Mouse (Mus musculus) MEL (cell line): ENCODE measurements around the gene Gsc. TPM values are rescaled to one million over a fixed set of nuclear protein-coding genes. Genes with fewer than 3 reads are reported as not detected.

Source experiments
- DNase-seq: peaks from one replicate; pipeline ENCODE4 v3.0.0; 2011; ENCODE audit warnings: low read depth, low spot score
- H3K27ac ChIP-seq: 2 replicates; pipeline ENCODE4 v1.5.1; 2012; ENCODE audit warnings: low read depth, mild to moderate bottlenecking, control low read depth, low read length, moderate library complexity; ENCODE audit not compliant: control insufficient read depth
- H3K27me3 ChIP-seq, 2 experiments: fragments of 150-350 bp in 1 of 2; sonication (generic) in 1 of 2; 2 replicates each; pipeline ENCODE4 v1.6.1; 2012; ENCODE audit warnings: low read length in 2 of 2, mild to moderate bottlenecking in 2 of 2, improper control_type of control experiment in 1 of 2, moderate library complexity in 1 of 2; ENCODE audit not compliant: insufficient read depth in 2 of 2, control insufficient read depth in 1 of 2
- H3K36me3 ChIP-seq, 2 experiments: 2 replicates each; pipeline ENCODE4 v1.6.1; 2012 to 2014; ENCODE audit warnings: low read length in 2 of 2, improper control_type of control experiment in 1 of 2, inconsistent platforms in 1 of 2, mild to moderate bottlenecking in 1 of 2; ENCODE audit not compliant: insufficient read depth in 2 of 2, control insufficient read depth in 1 of 2
- H3K4me1 ChIP-seq, 2 experiments: fragments of 150-350 bp in 1 of 2; sonication (generic) in 1 of 2; 2 replicates each; pipeline ENCODE4 v1.6.1; 2012; ENCODE audit warnings: low read length in 2 of 2, improper control_type of control experiment in 1 of 2, mild to moderate bottlenecking in 1 of 2; ENCODE audit not compliant: insufficient read depth in 2 of 2, control insufficient read depth in 1 of 2
- H3K4me3 ChIP-seq, 2 experiments: fragments of 150-350 bp in 1 of 2; sonication (generic) in 1 of 2; 2 replicates each; pipeline ENCODE4 v1.5.1; 2012; ENCODE audit warnings: low read depth in 2 of 2, low read length in 2 of 2, mild to moderate bottlenecking in 2 of 2, moderate library complexity in 2 of 2, control low read depth in 1 of 2, improper control_type of control experiment in 1 of 2; ENCODE audit not compliant: control insufficient read depth in 1 of 2, insufficient read depth in 1 of 2
- H3K79me2 ChIP-seq: 2 replicates; pipeline ENCODE4 v1.6.1; 2012; ENCODE audit warnings: mild to moderate bottlenecking, low read length, moderate library complexity; ENCODE audit not compliant: control insufficient read depth, poor library complexity, insufficient read depth
- H3K9ac ChIP-seq: 2 replicates; pipeline ENCODE4 v1.6.1; 2012; ENCODE audit warnings: low read depth, mild to moderate bottlenecking, control low read depth, low read length, moderate library complexity; ENCODE audit not compliant: control insufficient read depth, poor library complexity, severe bottlenecking
- H3K9me3 ChIP-seq: fragments of 150-350 bp; sonication (generic); replicated peaks from 2 replicates; pipeline ENCODE4 v1.6.1; 2012; ENCODE audit warnings: mild to moderate bottlenecking, low read length, improper control_type of control experiment, moderate library complexity; ENCODE audit not compliant: insufficient read depth
- CTCF ChIP-seq, 3 experiments: IDR thresholded peaks in 2 of 3; conservative IDR thresholded peaks in 1 of 3; 2 replicates each; pipeline ENCODE4 v1.5.1; 2011 to 2012; ENCODE audit warnings: low read length in 3 of 3, low read depth in 2 of 3, mild to moderate bottlenecking in 2 of 3, improper control_type of control experiment in 1 of 3, inconsistent platforms in 1 of 3, mixed read lengths in 1 of 3, moderate library complexity in 1 of 3; ENCODE audit not compliant: control insufficient read depth in 1 of 3, insufficient read depth in 1 of 3, poor library complexity in 1 of 3, severe bottlenecking in 1 of 3
- ETS1 ChIP-seq: IDR thresholded peaks from 2 replicates; pipeline ENCODE4 v1.6.1; 2012; ENCODE audit warnings: low read depth, mild to moderate bottlenecking, inconsistent platforms, low read length, improper control_type of control experiment, moderate library complexity
- GABPA ChIP-seq: IDR thresholded peaks from 2 replicates; pipeline ENCODE4 v1.6.1; 2012; ENCODE audit warnings: low read depth, mild to moderate bottlenecking, inconsistent platforms, low read length, improper control_type of control experiment, moderate library complexity
- GATA1 ChIP-seq: IDR thresholded peaks from 2 replicates; pipeline ENCODE4 v1.6.1; 2011; ENCODE audit warnings: low read depth, low read length, improper control_type of control experiment
- JUND ChIP-seq: IDR thresholded peaks from 2 replicates; pipeline ENCODE4 v1.6.1; 2011; ENCODE audit warnings: low read depth, mild to moderate bottlenecking, improper control_type of control experiment, low read length
- KAT2A ChIP-seq: conservative IDR thresholded peaks from 2 replicates; pipeline ENCODE4 v1.6.1; 2012; ENCODE audit warnings: low read depth, low read length, improper control_type of control experiment, inconsistent platforms
- MAFK ChIP-seq: IDR thresholded peaks from 2 replicates; pipeline ENCODE4 v1.6.1; 2011; ENCODE audit warnings: low read depth, mild to moderate bottlenecking, low read length, improper control_type of control experiment, borderline replicate concordance
- MAZ ChIP-seq: IDR thresholded peaks from 2 replicates; pipeline ENCODE4 v1.6.1; 2012; ENCODE audit warnings: low read depth, mild to moderate bottlenecking, inconsistent platforms, low read length, improper control_type of control experiment
- MYC ChIP-seq: IDR thresholded peaks from 2 replicates; pipeline ENCODE4 v1.6.1; 2011; ENCODE audit warnings: low read depth, mild to moderate bottlenecking, low read length, improper control_type of control experiment, moderate library complexity
- POLR2A ChIP-seq, 2 experiments: IDR thresholded peaks; 2 replicates each; pipeline ENCODE4 v1.6.1; 2011 to 2012; ENCODE audit warnings: low read length in 2 of 2, mild to moderate bottlenecking in 2 of 2, control low read depth in 1 of 2, improper control_type of control experiment in 1 of 2, low read depth in 1 of 2, moderate library complexity in 1 of 2; ENCODE audit not compliant: control insufficient read depth in 1 of 2, insufficient read depth in 1 of 2, poor library complexity in 1 of 2
- POLR2AphosphoS2 ChIP-seq: IDR thresholded peaks from 2 replicates; pipeline ENCODE4 v1.6.1; 2011; ENCODE audit warnings: low read length, improper control_type of control experiment
- RAD21 ChIP-seq: IDR thresholded peaks from 2 replicates; pipeline ENCODE4 v1.6.1; 2011; ENCODE audit warnings: mild to moderate bottlenecking, low read depth, low read length, improper control_type of control experiment
- TAL1 ChIP-seq: IDR thresholded peaks from 2 replicates; pipeline ENCODE4 v1.6.1; 2012; ENCODE audit warnings: mild to moderate bottlenecking, inconsistent platforms, low read length, moderate library complexity, mixed read lengths
- TBP ChIP-seq: IDR thresholded peaks from 2 replicates; pipeline ENCODE4 v1.8.0; 2011; ENCODE audit warnings: low read depth, low read length, improper control_type of control experiment
- USF1 ChIP-seq: IDR thresholded peaks from 2 replicates; pipeline ENCODE4 v1.6.1; 2014; ENCODE audit warnings: low read depth, mild to moderate bottlenecking, inconsistent platforms, low read length, improper control_type of control experiment, moderate library complexity
- USF2 ChIP-seq, 2 experiments: IDR thresholded peaks; 2 replicates each; pipeline ENCODE4 v1.6.1; 2011 to 2012; ENCODE audit warnings: improper control_type of control experiment in 2 of 2, low read length in 2 of 2, borderline replicate concordance in 1 of 2, inconsistent platforms in 1 of 2, low read depth in 1 of 2, mild to moderate bottlenecking in 1 of 2; ENCODE audit not compliant: insufficient read depth in 1 of 2
- ZNF384 ChIP-seq: IDR thresholded peaks from 2 replicates; pipeline ENCODE4 v1.6.1; 2012; ENCODE audit warnings: low read depth, mild to moderate bottlenecking, inconsistent platforms, low read length, improper control_type of control experiment
- polyA plus RNA-seq, 2 experiments: library from polyadenylated mRNA; stranded (reverse) in 1 of 2; unstranded in 1 of 2; fragments of >175 nt in 1 of 2; fragments of >200 nt in 1 of 2; gene quantifications; 2 replicates each; pipeline versions ENCODE4 v1.2.1 to v1.2.4; 2012; ENCODE audit warnings: low replicate concordance in 2 of 2, low read depth in 1 of 2; ENCODE audit not compliant: insufficient read length in 2 of 2, insufficient read depth in 1 of 2, missing spikeins in 1 of 2
- total RNA-seq: library from RNA; depleted of rRNA; stranded (reverse); fragments of 300-350 nt; gene quantifications from 2 replicates; pipeline ENCODE4 v1.2.3, GENCODE M21; 2012

The Gsc gene
- total and polyA plus RNA-seq, 3 experiments, result not detected

GRCm38 (mm10) chr12:104471351-104472217 lies 1.5 kb downstream of the Gsc start:
- TF ChIP-seq MAFK, result no peak
- Histone ChIP-seq H3K79me2 (no peaks in the 10 kb centered on the region), H3K9me3 (no peaks in the 10 kb centered on the region), H3K27ac (no peak overlapping the region), H3K9ac (no peak overlapping the region), H3K4me3 (no peak overlapping the region), H3K4me1 (no peaks in the 10 kb centered on the region), H3K36me3 (no peaks in the 10 kb centered on the region), H3K27me3 (no peaks in the 10 kb centered on the region)
- no peak for DNase-seq

- no peak for DNase-seq
- no peaks in the 10 kb centered on the region for H3K79me2 ChIP-seq
Observed at GRCm38 (mm10) chr12:104470646-104471045, 2.5 kb downstream of the Gsc start.

GRCm38 (mm10) chr12:104468783-104469182 lies 4.3 kb downstream of the Gsc start:
- no peaks in the 10 kb centered on the region for H3K9me3 ChIP-seq
- H3K36me3 ChIP-seq, result no peaks in the 10 kb centered on the region
- no peaks in the 10 kb centered on the region for H3K27me3 ChIP-seq
- H3K27ac ChIP-seq, result no peak overlapping the region
- no peak overlapping the region for H3K9ac ChIP-seq
- H3K4me3 ChIP-seq, result no peak overlapping the region
- H3K4me1 ChIP-seq, result no peaks in the 10 kb centered on the region
- no peaks in the 10 kb centered on the region for H3K79me2 ChIP-seq
- TF ChIP-seq CTCF (IDR thresholded peaks at IDR 0.05 in 2 of 3, conservative IDR thresholded peaks at IDR 0.05 in 1 of 3; ENCODE audit: control insufficient read depth in 1 of 3, insufficient read depth in 1 of 3, low read depth in 2 of 3, low read length in 3 of 3, poor library complexity in 1 of 3, severe bottlenecking in 1 of 3) (no peak), POLR2AphosphoS2 (no peak), ZNF384 (no peak), RAD21 (no peak), TBP (no peak), USF1 (no peak), MYC (no peak), GATA1 (no peak), USF2 (IDR thresholded peaks at IDR 0.05; ENCODE audit: borderline replicate concordance in 1 of 2, insufficient read depth in 1 of 2, low read depth in 1 of 2, low read length in 2 of 2) (no peak), KAT2A (no peak), MAZ (no peak), GABPA (no peak), ETS1 (no peak), POLR2A (IDR thresholded peaks at IDR 0.05; ENCODE audit: control insufficient read depth in 1 of 2, insufficient read depth in 1 of 2, low read depth in 1 of 2, low read length in 2 of 2, poor library complexity in 1 of 2) (no peak), JUND (no peak)
- no peak for DNase-seq

More at GRCm38 (mm10) chr12:104470646-104471045, 2.5 kb downstream of the Gsc start:
- TF ChIP-seq TBP (no peak), TAL1 (no peak), POLR2AphosphoS2 (no peak), GABPA (no peak), USF1 (no peak)
- no peaks in the 10 kb centered on the region for H3K27me3 ChIP-seq
- no peak overlapping the region for H3K4me3 ChIP-seq
- H3K9ac ChIP-seq, result no peak overlapping the region
- no peaks in the 10 kb centered on the region for H3K9me3 ChIP-seq
- H3K27ac ChIP-seq, result no peak overlapping the region
- no peaks in the 10 kb centered on the region for H3K4me1 ChIP-seq
- H3K36me3 ChIP-seq, result no peaks in the 10 kb centered on the region
